Mouse (Mus musculus) lung, postnatal 0 days (tissue): ENCODE results near the gene Bcap31.

ENCODE experiments used
- CTCF ChIP-seq: IDR thresholded peaks from 2 replicates; pipeline ENCODE4 v1.5.1; 2016; ENCODE audit warnings: antibody characterized with exemption, mild to moderate bottlenecking
- EP300 ChIP-seq: IDR thresholded peaks from 2 replicates; pipeline ENCODE4 v1.6.1; 2016; ENCODE audit warnings: antibody characterized with exemption, mild to moderate bottlenecking, control low read depth

DNA sequence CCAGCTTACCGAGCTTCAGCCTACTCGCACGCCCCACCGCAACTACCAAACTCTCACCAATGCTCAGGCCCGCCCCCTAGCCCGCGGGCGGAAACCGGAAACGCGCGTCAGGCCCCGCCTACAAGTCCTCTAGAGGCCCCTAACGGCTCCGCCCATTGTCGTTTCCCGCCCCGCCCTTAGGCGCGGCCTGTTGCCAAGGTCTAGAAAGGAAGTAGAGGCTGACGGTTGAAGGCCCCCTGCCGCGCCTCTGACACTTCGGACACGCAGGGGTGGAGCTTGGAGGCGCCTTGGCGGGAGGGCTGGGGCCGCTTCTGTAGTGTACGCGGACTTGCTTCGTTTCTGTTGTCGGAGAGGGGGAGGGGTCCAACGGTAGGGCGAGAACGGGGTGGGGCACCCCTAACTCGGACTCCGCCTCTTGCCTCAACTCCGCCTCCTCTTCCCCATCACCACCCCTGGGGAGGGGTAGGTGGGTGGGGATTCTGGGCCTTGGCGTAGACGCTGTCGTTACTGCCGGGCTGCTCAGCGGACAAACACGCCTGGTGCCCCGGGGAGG lies at the start of gene Bcap31, which contains the start of gene Abcd1:
- no peak for TF ChIP-seq CTCF
- peak; percentile 87 for TF ChIP-seq EP300
